In genomic region chr6:88140264-88140663, GRCm38 (mm10) we compare ENCODE assay signal across 10 mouse cellular contexts. TPM values are rescaled to one million over a fixed set of nuclear protein-coding genes. Genes with fewer than 3 reads are reported as not detected.
DNase-seq lines count a peak whose midpoint lies in the region; ATAC-seq lines count a peak whose summit lies in the region.
"Had no signal": no experiment of that assay in that cellular context is flagged by ENCODE, and none has a peak within 500 bp of the region (broad histone marks: within the 10 kb centered on the region; RNA-seq: fewer than 3 reads in every experiment).

No protein-coding gene starts in this region.

- H3K9ac ChIP-seq in midbrain, embryonic 15.5 days: no peak overlapping the region
- H3K9ac ChIP-seq: liver, embryonic 15.5 days had no signal

- intact Hi-C loops in gastrocnemius, postnatal 14 days (cut with DNase I; ENCODE audit: low total_unique reads): no loop called here

- H3K27ac ChIP-seq in midbrain, embryonic 15.5 days: no peak overlapping the region
- H3K27ac ChIP-seq in midbrain, embryonic 10.5 days (replicated peaks): no peak overlapping the region
- no peak overlapping the region for H3K27ac ChIP-seq in limb, embryonic 10.5 days
- H3K27ac ChIP-seq: liver, embryonic 15.5 days had no signal

- H3K4me1 ChIP-seq in midbrain, embryonic 15.5 days: peaks cover 13% of the 10 kb centered on the region
- H3K4me1 ChIP-seq in midbrain, embryonic 10.5 days: peaks cover 19% of the 10 kb centered on the region
- peaks cover 30% of the 10 kb centered on the region for H3K4me1 ChIP-seq in limb, embryonic 10.5 days

- H3K4me3 ChIP-seq in midbrain, embryonic 15.5 days: no peak overlapping the region
- H3K4me3 ChIP-seq in midbrain, embryonic 10.5 days: no peak overlapping the region
- H3K4me3 ChIP-seq in limb, embryonic 10.5 days: no peak overlapping the region
- H3K4me3 ChIP-seq: liver, embryonic 15.5 days had no signal

- no peak overlapping the region for H3K4me2 ChIP-seq in midbrain, embryonic 15.5 days
- H3K4me2 ChIP-seq: liver, embryonic 15.5 days had no signal

- ATAC-seq in midbrain, embryonic 15.5 days (replicated peaks): 0 out of 2 replicates have a peak, but pooled peaks have one; percentile 37
- ATAC-seq: Patski had no signal

- 66% methylated on average over 8 of the region's 8 CpGs for WGBS in midbrain, embryonic 15.5 days
- 82% methylated on average over 8 of the region's 8 CpGs for WGBS in midbrain, embryonic 10.5 days
- WGBS in limb, embryonic 10.5 days: 76% methylated on average over 8 of the region's 8 CpGs

- no peak for DNase-seq in midbrain, embryonic 10.5 days (ENCODE audit: low spot score)
- DNase-seq in gastrocnemius, postnatal 14 days: peak; percentile 53
- DNase-seq in left cerebral cortex, adult 11 months (ENCODE audit: low spot score): peak; percentile 32
- DNase-seq in right cerebral cortex, postnatal 10 days (ENCODE audit: low spot score in 2 of 2): peak; percentile 93 to 94
- no peak for DNase-seq in kidney, adult 9 months
- no peak for DNase-seq in spleen, adult 18-20 months
- DNase-seq in limb, embryonic 10.5 days (ENCODE audit: low spot score): no peak

- H3K27me3 ChIP-seq in midbrain, embryonic 15.5 days (replicated peaks): no peaks in the 10 kb centered on the region
- H3K27me3 ChIP-seq in midbrain, embryonic 10.5 days (ENCODE audit: low read depth, poor library complexity, severe bottlenecking): peaks cover 29% of the 10 kb centered on the region
- H3K27me3 ChIP-seq in limb, embryonic 10.5 days (ENCODE audit: low read depth, poor library complexity, severe bottlenecking): peaks cover 28% of the 10 kb centered on the region

- no peaks in the 10 kb centered on the region for H3K9me3 ChIP-seq in midbrain, embryonic 15.5 days
- H3K9me3 ChIP-seq in midbrain, embryonic 10.5 days (replicated peaks): no peaks in the 10 kb centered on the region
- no peaks in the 10 kb centered on the region for H3K9me3 ChIP-seq in limb, embryonic 10.5 days (replicated peaks)
- H3K9me3 ChIP-seq: liver, embryonic 15.5 days had no signal

- no peaks in the 10 kb centered on the region for H3K36me3 ChIP-seq in midbrain, embryonic 15.5 days (replicated peaks)
- H3K36me3 ChIP-seq in midbrain, embryonic 10.5 days: no peaks in the 10 kb centered on the region
- H3K36me3 ChIP-seq in limb, embryonic 10.5 days: no peaks in the 10 kb centered on the region
- H3K36me3 ChIP-seq: liver, embryonic 15.5 days had no signal

RNA-seq across cellular contexts. Expression of gene Gata2, which starts 53.4 kb away (rescaled TPM):
- 20.7 and 20.9 TPM in 2 replicates for polyA plus RNA-seq in midbrain, embryonic 15.5 days (2015; fragmentation: Nextera tagmentation; extraction: Ambion mirVana)
- polyA plus RNA-seq in midbrain, embryonic 10.5 days (2016; fragmentation: Nextera tagmentation; extraction: Ambion mirVana): 19.3 and 36.1 TPM in 2 replicates
- total RNA-seq in gastrocnemius, postnatal 14 days (2021): 1 to 10 TPM; 5.4 to 7.4 TPM
- polyA plus RNA-seq in limb, embryonic 10.5 days (2016; fragmentation: Nextera tagmentation; extraction: Ambion mirVana): 6.8 and 9.0 TPM in 2 replicates

RNA-seq across cellular contexts. Expression of gene Rpn1, which starts 56.0 kb away (rescaled TPM):
- 310 and 326 TPM in 2 replicates for polyA plus RNA-seq in midbrain, embryonic 15.5 days (2015; fragmentation: Nextera tagmentation; extraction: Ambion mirVana)
- polyA plus RNA-seq in midbrain, embryonic 10.5 days (2016; fragmentation: Nextera tagmentation; extraction: Ambion mirVana): 284 and 305 TPM in 2 replicates
- 10 to 100 TPM; 65.9 to 75.8 TPM for total RNA-seq in gastrocnemius, postnatal 14 days (2021)
- 324 and 340 TPM in 2 replicates for polyA plus RNA-seq in limb, embryonic 10.5 days (2016; fragmentation: Nextera tagmentation; extraction: Ambion mirVana)

Comparison
In these comparisons a context has a peak if more than half of its experiments do, and no peak if none do; other contexts are left out.
1. DNase-seq: peak in gastrocnemius, postnatal 14 days (single experiment), left cerebral cortex, adult 11 months (single experiment) and right cerebral cortex, postnatal 10 days (2 of 2); none in midbrain, embryonic 10.5 days (single experiment), kidney, adult 9 months (single experiment), spleen, adult 18-20 months (0 of 2) and limb, embryonic 10.5 days (single experiment).